In the genomic region with DNA sequence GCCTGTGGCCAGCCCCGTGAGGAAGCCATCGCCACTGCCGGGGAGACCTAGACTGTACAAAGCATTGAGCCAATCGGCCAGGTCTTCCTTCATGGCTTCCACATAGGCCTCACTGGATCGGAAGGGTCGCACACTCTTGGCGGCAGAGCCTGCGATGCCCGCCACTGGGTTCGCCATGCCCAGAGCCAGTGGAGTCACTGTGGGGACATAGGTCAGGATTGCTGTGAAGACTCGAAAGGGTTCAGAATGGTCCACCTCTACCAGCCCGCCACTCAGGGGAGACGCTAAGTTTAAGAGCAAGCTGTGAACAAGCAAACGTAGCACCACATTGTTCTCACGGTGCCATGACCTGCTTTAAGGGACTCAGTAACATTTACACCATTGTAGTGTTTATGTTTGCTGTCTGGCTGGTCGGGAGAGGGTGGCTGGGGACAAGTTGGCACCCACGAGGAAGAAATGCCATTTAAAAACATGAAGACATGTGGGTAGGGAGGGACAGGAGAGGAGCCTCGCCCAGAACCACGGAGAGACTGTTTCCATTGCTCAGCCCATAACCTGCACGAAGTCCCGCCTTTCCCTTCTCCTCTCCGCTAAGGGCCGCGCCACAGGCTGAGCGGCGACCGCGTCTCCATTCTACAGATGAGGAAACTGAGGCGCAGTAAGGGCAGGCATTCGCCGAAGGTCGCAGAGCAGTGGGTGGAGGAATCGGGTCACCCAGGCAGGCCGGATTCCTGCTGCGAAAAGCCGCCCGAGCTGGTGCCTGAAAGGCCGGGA, we compare ENCODE assay signal across 8 mouse cellular contexts. TPM values are rescaled to one million over a fixed set of nuclear protein-coding genes. Genes with fewer than 3 reads are reported as not detected.
A peak's percentile ranks its signal among the peaks of the same experiment; 100 is the strongest.
DNase-seq lines count a peak whose midpoint lies in the region; ATAC-seq and TF ChIP-seq lines count a peak whose summit lies in the region.

No protein-coding gene starts in this region.

- no peak for TF ChIP-seq EP300 in heart, adult 2 months (IDR thresholded peaks at IDR 0.05; ENCODE audit: insufficient read depth, low read depth, low read length)

- peak overlapping the region; percentile 83 for H3K4me3 ChIP-seq in heart, adult 2 months
- peak overlapping the region; percentile 91 for H3K4me3 ChIP-seq in E14TG2a.4 (replicated peaks; ENCODE audit: low read length)
- peak overlapping the region; percentile 72 for H3K4me3 ChIP-seq in forebrain, embryonic 16.5 days (replicated peaks; ENCODE audit: low read length)
- peak overlapping the region; percentile 67 for H3K4me3 ChIP-seq in limb, embryonic 11.5 days (ENCODE audit: low read depth, low read length)

- peaks cover 11% of the 10 kb centered on the region for H3K4me1 ChIP-seq in heart, adult 2 months (ENCODE audit: control insufficient read depth, insufficient read depth, low read length)
- peaks cover 62% of the 10 kb centered on the region for H3K4me1 ChIP-seq in E14TG2a.4 (replicated peaks; ENCODE audit: low read depth, low read length)
- peaks cover 44% of the 10 kb centered on the region for H3K4me1 ChIP-seq in forebrain, embryonic 16.5 days (replicated peaks; ENCODE audit: control insufficient read depth, insufficient read depth, low read length)
- H3K4me1 ChIP-seq in limb, embryonic 11.5 days (ENCODE audit: control insufficient read depth, insufficient read depth, low read length): peaks cover 37% of the 10 kb centered on the region

- intact Hi-C loops in heart, adult 2 months (cut with DNase I): loop anchor here (1.0 to 2.0 kb wide), 3 partner anchors 34 to 78 kb away; partner anchors contain the start of genes Ap1b1, Ewsr1 and Rhbdd3

- DNase-seq in heart, adult 2 months: peak; percentile 41 to 50
- DNase-seq in heart, adult 8-10 months (ENCODE audit: low spot score): no peak
- DNase-seq in limb, embryonic 11.5 days (ENCODE audit: low spot score): peak; percentile 41
- DNase-seq in neural tube, embryonic 10.5 days (ENCODE audit: extremely low spot score, low spot score): peak; percentile 36
- no peak for DNase-seq in cerebellum, adult 9-11 months
- no peak for DNase-seq in adrenal gland, postnatal 4 days (ENCODE audit: low spot score in 2 of 2)

- no peaks in the 10 kb centered on the region for H3K36me3 ChIP-seq in heart, adult 2 months (ENCODE audit: control insufficient read depth, insufficient read depth, low read length)
- peaks cover 47% of the 10 kb centered on the region for H3K36me3 ChIP-seq in E14TG2a.4 (ENCODE audit: insufficient read depth, low read length)
- peaks cover 17% of the 10 kb centered on the region for H3K36me3 ChIP-seq in forebrain, embryonic 16.5 days (ENCODE audit: control insufficient read depth, insufficient read depth)
- H3K36me3 ChIP-seq in limb, embryonic 11.5 days (ENCODE audit: control insufficient read depth, insufficient read depth, low read length): peaks cover 8% of the 10 kb centered on the region

- no peak for TF ChIP-seq CTCF in heart, adult 2 months (IDR thresholded peaks at IDR 0.05)
- no peak for TF ChIP-seq CTCF in E14TG2a.4 (conservative IDR thresholded peaks at IDR 0.05; ENCODE audit: low read length)

- ATAC-seq in forebrain, embryonic 16.5 days: 0 out of 2 replicates have a peak, but pooled peaks have one; percentile 16
- peak; percentile 8; the same call in 1 of the 2 replicates for ATAC-seq in limb, embryonic 11.5 days (ENCODE audit: insufficient number of reproducible peaks, low FRiP score, low TSS enrichment, low read depth)

- H3K27me3 ChIP-seq in heart, adult 2 months (ENCODE audit: control insufficient read depth, insufficient read depth, low read length): no peaks in the 10 kb centered on the region
- H3K27me3 ChIP-seq in E14TG2a.4 (ENCODE audit: insufficient read depth, low read length): peaks cover 42% of the 10 kb centered on the region
- peaks cover 38% of the 10 kb centered on the region for H3K27me3 ChIP-seq in forebrain, embryonic 16.5 days (replicated peaks; ENCODE audit: control insufficient read depth, insufficient read depth, low read length)
- H3K27me3 ChIP-seq in limb, embryonic 11.5 days (ENCODE audit: control insufficient read depth, insufficient read depth, low read length): peaks cover 53% of the 10 kb centered on the region

- no peaks in the 10 kb centered on the region for H3K79me2 ChIP-seq in heart, adult 2 months (replicated peaks; ENCODE audit: control insufficient read depth, insufficient read depth, low read length)

- peak overlapping the region; percentile 96 for H3K4me2 ChIP-seq in forebrain, embryonic 16.5 days (ENCODE audit: low read length)
- H3K4me2 ChIP-seq in limb, embryonic 11.5 days (ENCODE audit: low read depth, severe bottlenecking): peak overlapping the region; percentile 92

- peak overlapping the region; percentile 82 for H3K27ac ChIP-seq in heart, adult 2 months
- no peak overlapping the region for H3K27ac ChIP-seq in forebrain, embryonic 16.5 days (ENCODE audit: low read length)
- H3K27ac ChIP-seq in limb, embryonic 11.5 days (replicated peaks; ENCODE audit: low read depth, low read length): no peak overlapping the region

- H3K9ac ChIP-seq in heart, adult 2 months (ENCODE audit: low read depth, low read length): peak overlapping the region; percentile 80
- H3K9ac ChIP-seq in forebrain, embryonic 16.5 days (replicated peaks; ENCODE audit: low read depth, low read length): peak overlapping the region; percentile 85
- peak overlapping the region; percentile 74 for H3K9ac ChIP-seq in limb, embryonic 11.5 days (ENCODE audit: low read length)

- H3K9me3 ChIP-seq in E14TG2a.4 (ENCODE audit: low read length): no peaks in the 10 kb centered on the region
- H3K9me3 ChIP-seq in forebrain, embryonic 16.5 days (ENCODE audit: control insufficient read depth, low read length): no peaks in the 10 kb centered on the region
- no peaks in the 10 kb centered on the region for H3K9me3 ChIP-seq in limb, embryonic 11.5 days (ENCODE audit: control insufficient read depth, low read length)

- TF ChIP-seq POLR2A in heart, adult 2 months (IDR thresholded peaks at IDR 0.05; ENCODE audit: insufficient read depth, low read depth, low read length): no peak

- WGBS in heart, adult 2 months: 15% methylated on average over 38 of the region's 38 CpGs
- 16% methylated on average over 37 of the region's 38 CpGs for WGBS in forebrain, embryonic 16.5 days
- 14% methylated on average over 38 of the region's 38 CpGs for WGBS in limb, embryonic 11.5 days

RNA-seq across cellular contexts. Expression of gene Gas2l1, which starts 0.7 kb away (rescaled TPM):
- total RNA-seq in heart, adult 2 months (2021): 10 to 100 TPM; 18.2 to 21.0 TPM
- polyA plus RNA-seq in heart, adult 2 months (2012; rRNA removed): 22.5 and 27.9 TPM in 2 replicates
- total RNA-seq in heart, adult 8-10 months (2022): 10 to 100 TPM; 13.8 to 18.1 (median 15.6) TPM
- 17.2 and 18.4 TPM in 2 replicates for polyA plus RNA-seq in forebrain, embryonic 16.5 days (2015; fragmentation: Nextera tagmentation; extraction: Ambion mirVana)
- polyA plus RNA-seq in limb, embryonic 11.5 days (2014; fragmentation: Nextera tagmentation; extraction: Ambion mirVana): 30.3 and 34.2 TPM in 2 replicates
- 10 to 100 TPM; 39.2 to 39.8 TPM for total RNA-seq in adrenal gland, postnatal 4 days (2021)

RNA-seq across cellular contexts. Expression of gene Rasl10a, which starts 6.5 kb away (rescaled TPM):
- total RNA-seq in heart, adult 2 months (2021): 1 to 10 TPM; 5.0 to 8.1 TPM
- 5.2 and 5.4 TPM in 2 replicates for polyA plus RNA-seq in heart, adult 2 months (2012; rRNA removed)
- total RNA-seq in heart, adult 8-10 months (2022): 1 to 10 TPM; 3.3 to 7.8 (median 5.8) TPM
- 0.45 and 0.76 TPM in 2 replicates for polyA plus RNA-seq in forebrain, embryonic 16.5 days (2015; fragmentation: Nextera tagmentation; extraction: Ambion mirVana)
- 0.84 and 0.91 TPM in 2 replicates for polyA plus RNA-seq in limb, embryonic 11.5 days (2014; fragmentation: Nextera tagmentation; extraction: Ambion mirVana)
- 1 to 10 TPM in 1 of 2 experiments, under 1 TPM in 1; 0.65 to 1.2 TPM for total RNA-seq in adrenal gland, postnatal 4 days (2021)

RNA-seq across cellular contexts. Expression of gene Rhbdd3, which starts 34.3 kb away (rescaled TPM):
- total RNA-seq in heart, adult 2 months (2021): 10 to 100 TPM; 21.2 to 23.3 TPM
- 30.9 and 34.4 TPM in 2 replicates for polyA plus RNA-seq in heart, adult 2 months (2012; rRNA removed)
- 10 to 100 TPM; 26.7 to 27.7 (median 27.3) TPM for total RNA-seq in heart, adult 8-10 months (2022)
- polyA plus RNA-seq in forebrain, embryonic 16.5 days (2015; fragmentation: Nextera tagmentation; extraction: Ambion mirVana): 25.1 and 33.0 TPM in 2 replicates
- 19.3 and 20.5 TPM in 2 replicates for polyA plus RNA-seq in limb, embryonic 11.5 days (2014; fragmentation: Nextera tagmentation; extraction: Ambion mirVana)
- 10 to 100 TPM; 29.5 to 34.1 TPM for total RNA-seq in adrenal gland, postnatal 4 days (2021)

RNA-seq across cellular contexts. Expression of gene Ewsr1, which starts 34.6 kb away (rescaled TPM):
- 10 to 100 TPM; 89.7 to 92.3 TPM for total RNA-seq in heart, adult 2 months (2021)
- polyA plus RNA-seq in heart, adult 2 months (2012; rRNA removed): 164 and 193 TPM in 2 replicates
- total RNA-seq in heart, adult 8-10 months (2022): 100 to 1,000 TPM in 1 of 4 experiments, 10 to 100 TPM in 3; 74.3 to 111 (median 95.2) TPM
- polyA plus RNA-seq in forebrain, embryonic 16.5 days (2015; fragmentation: Nextera tagmentation; extraction: Ambion mirVana): 809 and 814 TPM in 2 replicates
- polyA plus RNA-seq in limb, embryonic 11.5 days (2014; fragmentation: Nextera tagmentation; extraction: Ambion mirVana): 497 and 511 TPM in 2 replicates
- 100 to 1,000 TPM; 523 to 585 TPM for total RNA-seq in adrenal gland, postnatal 4 days (2021)

Comparison
In these comparisons a context has a peak if more than half of its experiments do, and no peak if none do; other contexts are left out.
1. DNase-seq: peak in heart, adult 2 months (2 of 2), limb, embryonic 11.5 days (single experiment) and neural tube, embryonic 10.5 days (single experiment); none in heart, adult 8-10 months (single experiment), cerebellum, adult 9-11 months (single experiment) and adrenal gland, postnatal 4 days (0 of 2).
2. Peak in every context shown above with its lines, with median percentiles within 50 percentile points of each other: H3K4me3 ChIP-seq and H3K9ac ChIP-seq.